Mouse (Mus musculus) stomach, embryonic 14.5 days (tissue): ENCODE measurements around the gene Prr19. TPM values are rescaled to one million over a fixed set of nuclear protein-coding genes. Genes with fewer than 3 reads are reported as not detected.

Experiments
- ATAC-seq: fragments of 200-750 bp; cut with Nextera tagmentation; 2 replicates; pipeline ENCODE4 v1.8.0; 2017; ENCODE audit warnings: low read depth, moderate TSS enrichment; ENCODE audit not compliant: insufficient number of reproducible peaks, insufficient read depth, low FRiP score
- H3K27ac ChIP-seq: fragments of 300-500 bp; sonication (generic); 2 replicates; pipeline ENCODE4 v1.5.1; 2014; ENCODE audit warnings: mild to moderate bottlenecking, low read length, moderate library complexity, mixed read lengths
- H3K27me3 ChIP-seq: fragments of 300-500 bp; sonication (generic); 2 replicates; pipeline ENCODE4 v1.6.1; 2014; ENCODE audit warnings: low read length, control low read depth, mixed read lengths; ENCODE audit not compliant: control insufficient read depth, insufficient read depth
- H3K36me3 ChIP-seq: fragments of 300-500 bp; sonication (generic); 2 replicates; pipeline ENCODE4 v1.6.1; 2014; ENCODE audit warnings: mild to moderate bottlenecking, control low read depth, low read length, moderate library complexity, mixed read lengths; ENCODE audit not compliant: control insufficient read depth, insufficient read depth
- H3K4me1 ChIP-seq: fragments of 300-500 bp; sonication (generic); 2 replicates; pipeline ENCODE4 v1.6.1; 2014; ENCODE audit warnings: low read length, control low read depth, mixed read lengths; ENCODE audit not compliant: control insufficient read depth, insufficient read depth
- H3K4me2 ChIP-seq: fragments of 300-500 bp; sonication (generic); replicated peaks from 2 replicates; pipeline ENCODE4 v1.6.1; 2014; ENCODE audit warnings: low read depth, low read length, control low read depth
- H3K4me3 ChIP-seq: fragments of 300-500 bp; sonication (generic); 2 replicates; pipeline ENCODE4 v1.5.1; 2014; ENCODE audit warnings: low read depth, low read length, control low read depth
- H3K9ac ChIP-seq: fragments of 300-500 bp; sonication (generic); replicated peaks from 2 replicates; pipeline ENCODE4 v1.6.1; 2014; ENCODE audit warnings: low read depth, mild to moderate bottlenecking, control low read depth, low read length, moderate library complexity, mixed read lengths
- H3K9me3 ChIP-seq: fragments of 300-500 bp; sonication (generic); 2 replicates; pipeline ENCODE4 v1.6.1; 2016; ENCODE audit warnings: low read depth, low read length, control low read depth; ENCODE audit not compliant: control insufficient read depth
- WGBS: fragments of 180-500 bp; shearing (Covaris S2); extraction: QIAGEN DNeasy Blood & Tissue Kit; methylation state at CpG from one replicate; pipeline ENCODE4 v1.1.7; 2014; 5-methylcytosine and 5-hydroxymethylcytosine counted together
- polyA plus RNA-seq: library from polyadenylated mRNA; unstranded; fragments of >200 nt; fragmentation: Nextera tagmentation; extraction: Ambion mirVana; gene quantifications from 2 replicates; pipeline ENCODE4 v1.2.1, GENCODE M21; 2014

The Prr19 gene
- polyA plus RNA-seq, 1 experiment from 2014 or later = 1.1 TPM

GRCm38 (mm10) chr7:25285511-25286238 is 15.5 kb upstream of the Prr19 start:
- H3K4me2 ChIP-seq = no peak overlapping the region
- no peak for ATAC-seq
- peaks cover 32% of the 10 kb centered on the region for H3K4me1 ChIP-seq
- H3K9me3 ChIP-seq = no peaks in the 10 kb centered on the region
- H3K4me3 ChIP-seq = no peak overlapping the region
- peaks cover 62% of the 10 kb centered on the region for H3K36me3 ChIP-seq
- WGBS = 86% methylated on average over 20 of the region's 20 CpGs
- no peak overlapping the region for H3K27ac ChIP-seq
- no peaks in the 10 kb centered on the region for H3K27me3 ChIP-seq
- H3K9ac ChIP-seq = no peak overlapping the region

- H3K4me3 ChIP-seq = no peak overlapping the region
- H3K27me3 ChIP-seq = no peaks in the 10 kb centered on the region
- no peak overlapping the region for H3K4me2 ChIP-seq
- no peaks in the 10 kb centered on the region for H3K9me3 ChIP-seq
- ATAC-seq = no peak
- peaks cover 75% of the 10 kb centered on the region for H3K36me3 ChIP-seq
- no peak overlapping the region for H3K27ac ChIP-seq
- H3K4me1 ChIP-seq = peaks cover 23% of the 10 kb centered on the region
- no peak overlapping the region for H3K9ac ChIP-seq
- WGBS = 82% methylated on average over 8 of the region's 8 CpGs
Observed at GRCm38 (mm10) chr7:25286989-25287388, 14.2 kb upstream of the Prr19 start.

GRCm38 (mm10) chr7:25288011-25288410 is 13.2 kb upstream of the Prr19 start:
- ATAC-seq = no peak
- H3K4me1 ChIP-seq = peaks cover 23% of the 10 kb centered on the region
- H3K9ac ChIP-seq = no peak overlapping the region
- no peak overlapping the region for H3K4me2 ChIP-seq
- 96% methylated on average over 12 of the region's 12 CpGs for WGBS
- H3K27me3 ChIP-seq = no peaks in the 10 kb centered on the region
- peaks cover 85% of the 10 kb centered on the region for H3K36me3 ChIP-seq
- no peaks in the 10 kb centered on the region for H3K9me3 ChIP-seq
- no peak overlapping the region for H3K27ac ChIP-seq
- H3K4me3 ChIP-seq = no peak overlapping the region

GRCm38 (mm10) chr7:25288721-25289120 is 12.5 kb upstream of the Prr19 start:
- H3K36me3 ChIP-seq = peaks cover 92% of the 10 kb centered on the region
- H3K4me1 ChIP-seq = peaks cover 16% of the 10 kb centered on the region
- H3K27ac ChIP-seq = no peak overlapping the region
- H3K9me3 ChIP-seq = no peaks in the 10 kb centered on the region
- no peaks in the 10 kb centered on the region for H3K27me3 ChIP-seq
- 81% methylated on average over 3 of the region's 3 CpGs for WGBS
- H3K4me2 ChIP-seq = no peak overlapping the region
- no peak overlapping the region for H3K4me3 ChIP-seq
- no peak for ATAC-seq
- no peak overlapping the region for H3K9ac ChIP-seq

- Histone ChIP-seq H3K4me3 (no peak overlapping the region), H3K36me3 (peaks cover 94% of the 10 kb centered on the region), H3K4me2 (no peak overlapping the region), H3K27me3 (no peaks in the 10 kb centered on the region), H3K27ac (no peak overlapping the region), H3K9me3 (no peaks in the 10 kb centered on the region), H3K9ac (no peak overlapping the region), H3K4me1 (peaks cover 4% of the 10 kb centered on the region)
- WGBS = 96% methylated on average over 3 of the region's 3 CpGs
- ATAC-seq = no peak
Observed at GRCm38 (mm10) chr7:25289925-25290324, 11.3 kb upstream of the Prr19 start.

- Histone ChIP-seq H3K36me3 (peaks cover 93% of the 10 kb centered on the region), H3K9me3 (no peaks in the 10 kb centered on the region), H3K27me3 (no peaks in the 10 kb centered on the region), H3K4me1 (0 out of 2 replicates have a peak, but pooled peaks cover 2% of the 10 kb centered on the region), H3K9ac (no peak overlapping the region), H3K4me3 (no peak overlapping the region), H3K27ac (peak overlapping the region; percentile 16; the same call in 1 of the 2 replicates), H3K4me2 (no peak overlapping the region)
- WGBS = 96% methylated on average over 1 of the region's 1 CpGs
- ATAC-seq = 0 out of 2 replicates have a peak, but pooled peaks have one; percentile 17
Observed at GRCm38 (mm10) chr7:25290463-25290862, 10.7 kb upstream of the Prr19 start.

GRCm38 (mm10) chr7:25290911-25291310 is 10.3 kb upstream of the Prr19 start:
- H3K4me2 ChIP-seq = no peak overlapping the region
- H3K9ac ChIP-seq = no peak overlapping the region
- H3K27ac ChIP-seq = peak overlapping the region; percentile 16; the same call in 1 of the 2 replicates
- 0 out of 2 replicates have a peak, but pooled peaks have one; percentile 12 for ATAC-seq
- H3K36me3 ChIP-seq = peaks cover 93% of the 10 kb centered on the region
- no peak overlapping the region for H3K4me3 ChIP-seq
- no peaks in the 10 kb centered on the region for H3K27me3 ChIP-seq
- 91% methylated on average over 2 of the region's 2 CpGs for WGBS
- peaks cover 2% of the 10 kb centered on the region; the same call in 1 of the 2 replicates for H3K4me1 ChIP-seq
- no peaks in the 10 kb centered on the region for H3K9me3 ChIP-seq

GRCm38 (mm10) chr7:25292107-25292506 is 9.1 kb upstream of the Prr19 start:
- Histone ChIP-seq H3K9ac (no peak overlapping the region), H3K36me3 (peaks cover 83% of the 10 kb centered on the region)
- no peak for ATAC-seq

More at GRCm38 (mm10) chr7:25292107-25292506, 9.1 kb upstream of the Prr19 start:
- Histone ChIP-seq H3K4me2 (no peak overlapping the region), H3K27me3 (no peaks in the 10 kb centered on the region), H3K27ac (no peak overlapping the region), H3K4me3 (no peak overlapping the region), H3K4me1 (peaks cover 8% of the 10 kb centered on the region; the same call in 1 of the 2 replicates), H3K9me3 (no peaks in the 10 kb centered on the region)
- WGBS = 59% methylated on average over 7 of the region's 7 CpGs
